Mouse (Mus musculus) kidney, postnatal 0 days (tissue): ENCODE data around the gene Sh3rf3. TPM values are rescaled to one million over a fixed set of nuclear protein-coding genes. Genes with fewer than 3 reads are reported as not detected.

ENCODE experiments used
- ATAC-seq: fragments of 200-750 bp; cut with Nextera tagmentation; replicated peaks from 2 replicates; pipeline ENCODE4 v1.8.0; 2017; ENCODE audit warnings: low read depth, moderate number of reproducible peaks, moderate TSS enrichment, moderate library complexity; ENCODE audit not compliant: low FRiP score
- DNase-seq: peaks from one replicate; pipeline ENCODE4 v3.0.0-alpha.2; 2016; ENCODE audit warnings: low spot score
- H3K27ac ChIP-seq: fragments of 300-500 bp; sonication (generic); 2 replicates; pipeline ENCODE4 v1.5.1; 2014; ENCODE audit warnings: mild to moderate bottlenecking
- H3K27me3 ChIP-seq: fragments of 300-500 bp; sonication (generic); 2 replicates; pipeline ENCODE4 v1.6.1; 2014; ENCODE audit warnings: low read length, mixed read lengths; ENCODE audit not compliant: insufficient read depth
- H3K36me3 ChIP-seq: fragments of 300-500 bp; sonication (generic); 2 replicates; pipeline ENCODE4 v1.6.1; 2014; ENCODE audit warnings: low read length, mixed read lengths; ENCODE audit not compliant: insufficient read depth
- H3K4me1 ChIP-seq: fragments of 300-500 bp; sonication (generic); replicated peaks from 2 replicates; pipeline ENCODE4 v1.6.1; 2014; ENCODE audit warnings: antibody characterized with exemption, low read length, mixed read lengths; ENCODE audit not compliant: insufficient read depth
- H3K4me2 ChIP-seq: fragments of 300-500 bp; sonication (generic); 2 replicates; pipeline ENCODE4 v1.6.1; 2014; ENCODE audit warnings: mild to moderate bottlenecking, low read length, moderate library complexity, mixed read lengths
- H3K4me3 ChIP-seq: fragments of 300-500 bp; sonication (generic); replicated peaks from 2 replicates; pipeline ENCODE4 v1.5.1; 2014; ENCODE audit warnings: low read depth, low read length
- H3K9ac ChIP-seq: fragments of 300-500 bp; sonication (generic); 2 replicates; pipeline ENCODE4 v1.6.1; 2014; ENCODE audit warnings: low read depth, low read length
- H3K9me3 ChIP-seq: fragments of 300-500 bp; sonication (generic); replicated peaks from 2 replicates; pipeline ENCODE4 v1.6.1; 2016; ENCODE audit warnings: low read length, inconsistent platforms, mixed read lengths
- CTCF ChIP-seq: IDR thresholded peaks from 2 replicates; pipeline ENCODE4 v1.5.1; 2016; ENCODE audit warnings: antibody characterized with exemption, low read depth, mild to moderate bottlenecking, moderate library complexity
- WGBS: fragments of 180-500 bp; shearing (Covaris S2); extraction: QIAGEN DNeasy Blood & Tissue Kit; methylation state at CpG from one replicate; pipeline ENCODE4 v1.1.7; 2014; 5-methylcytosine and 5-hydroxymethylcytosine counted together
- polyA plus RNA-seq: library from polyadenylated mRNA; unstranded; fragments of >200 nt; fragmentation: Nextera tagmentation; extraction: Ambion mirVana; gene quantifications from 2 replicates; pipeline ENCODE4 v1.2.1, GENCODE M21; 2015

The Sh3rf3 gene
- polyA plus RNA-seq, 1 experiment from 2014 or later, result 0.70 TPM

DNA sequence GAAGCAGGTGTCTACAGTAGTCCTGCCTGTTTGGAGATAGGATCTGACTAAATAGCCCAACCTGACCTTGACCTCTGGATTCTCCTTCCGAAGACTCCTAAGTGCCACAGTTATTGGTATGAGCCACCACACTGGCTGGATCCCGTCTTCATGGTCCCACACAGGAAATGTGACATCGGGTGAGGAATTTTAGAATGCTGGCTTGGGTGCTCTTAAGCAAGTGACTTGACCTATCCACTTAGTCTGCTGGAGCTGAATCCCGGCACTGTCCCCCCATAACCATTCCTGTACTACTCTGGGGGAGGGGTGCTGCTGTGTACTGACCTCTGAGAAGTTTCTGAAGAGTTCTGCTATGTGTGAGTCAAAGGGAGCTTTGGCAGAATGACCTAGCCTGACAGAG lies 65.5 kb downstream of the Sh3rf3 start:
- Histone ChIP-seq H3K36me3 (no peaks in the 10 kb centered on the region), H3K4me3 (no peak overlapping the region), H3K9me3 (no peaks in the 10 kb centered on the region), H3K27ac (no peak overlapping the region), H3K4me1 (no peaks in the 10 kb centered on the region), H3K27me3 (no peaks in the 10 kb centered on the region), H3K4me2 (no peak overlapping the region), H3K9ac (no peak overlapping the region)
- 90% methylated on average over 4 of the region's 4 CpGs for WGBS
- DNase-seq, result no peak
- no peak for ATAC-seq
- TF ChIP-seq CTCF, result no peak

DNA sequence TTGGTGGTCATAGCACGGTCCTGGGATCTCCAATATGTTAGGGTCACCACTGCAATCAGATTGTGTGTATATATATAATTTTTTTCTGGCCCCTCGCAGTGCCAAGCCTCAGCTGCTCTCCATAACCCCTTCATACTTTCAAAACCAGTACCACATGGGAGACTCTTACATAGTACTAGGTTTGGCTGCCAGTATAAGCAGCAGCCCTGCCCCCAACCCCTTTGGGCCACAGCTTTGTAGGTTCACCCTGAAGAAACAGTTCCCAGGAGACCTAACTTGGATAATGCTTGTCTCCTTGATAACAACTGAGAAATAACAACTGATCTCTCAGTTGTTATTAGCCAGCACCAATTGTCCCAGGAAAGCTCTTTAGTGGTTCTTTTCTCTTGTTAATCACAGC lies 69.6 kb downstream of the Sh3rf3 start:
- Histone ChIP-seq H3K36me3 (no peaks in the 10 kb centered on the region), H3K27ac (no peak overlapping the region), H3K9me3 (no peaks in the 10 kb centered on the region), H3K9ac (no peak overlapping the region), H3K4me3 (no peak overlapping the region), H3K27me3 (no peaks in the 10 kb centered on the region), H3K4me1 (no peaks in the 10 kb centered on the region), H3K4me2 (no peak overlapping the region)
- TF ChIP-seq CTCF, result no peak
- WGBS, result 82% methylated on average over 2 of the region's 2 CpGs
- ATAC-seq, result no peak
- no peak for DNase-seq

DNA sequence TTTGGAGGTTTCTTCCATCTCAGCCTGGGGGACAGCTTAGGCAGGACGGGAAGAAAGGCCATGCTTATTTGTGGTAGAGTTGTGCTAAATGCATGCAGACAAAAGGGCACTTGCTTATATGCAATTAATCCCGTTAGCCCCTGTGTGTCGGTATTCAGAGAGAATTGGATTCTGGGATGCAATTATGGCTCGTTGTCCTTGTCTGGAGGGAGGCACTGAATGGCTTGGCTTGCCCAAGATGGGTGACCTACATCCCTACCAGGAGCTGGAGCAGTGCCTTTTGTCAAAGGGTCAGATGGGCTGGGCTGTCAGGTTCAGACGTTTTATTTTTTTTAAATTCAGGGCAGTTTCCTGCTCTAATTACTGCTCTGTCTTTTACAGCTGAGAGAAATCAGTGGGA lies 72.2 kb downstream of the Sh3rf3 start:
- DNase-seq (no peak), ATAC-seq (no peak)
- Histone ChIP-seq H3K4me3 (no peak overlapping the region), H3K9me3 (no peaks in the 10 kb centered on the region), H3K4me1 (no peaks in the 10 kb centered on the region), H3K4me2 (no peak overlapping the region), H3K36me3 (no peaks in the 10 kb centered on the region), H3K27me3 (no peaks in the 10 kb centered on the region), H3K9ac (no peak overlapping the region), H3K27ac (no peak overlapping the region)
- TF ChIP-seq CTCF, result no peak
- WGBS, result 42% methylated on average over 5 of the region's 5 CpGs

DNA sequence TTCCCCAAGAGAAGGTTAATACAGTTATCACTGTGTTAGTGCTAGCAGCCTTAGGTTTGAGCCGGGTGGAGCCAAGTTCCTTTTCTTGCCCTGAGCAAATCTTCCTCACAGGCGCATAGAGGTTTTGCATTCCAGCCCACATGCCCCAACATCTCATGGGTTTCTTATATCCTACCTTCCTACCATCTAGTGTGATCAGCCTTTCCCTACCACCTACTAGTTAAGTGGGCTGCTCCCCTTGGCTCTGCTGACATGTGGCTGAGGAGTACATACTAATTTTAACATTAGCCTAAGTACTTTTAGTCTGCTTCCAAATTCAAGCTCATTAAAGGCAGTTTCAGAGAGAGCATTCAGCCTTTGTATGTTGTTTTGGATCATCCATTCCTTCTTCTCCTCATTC lies 72.7 kb downstream of the Sh3rf3 start:
- Histone ChIP-seq H3K27me3 (no peaks in the 10 kb centered on the region), H3K9me3 (no peaks in the 10 kb centered on the region), H3K4me3 (no peak overlapping the region), H3K27ac (no peak overlapping the region), H3K4me2 (no peak overlapping the region), H3K4me1 (no peaks in the 10 kb centered on the region), H3K36me3 (no peaks in the 10 kb centered on the region), H3K9ac (no peak overlapping the region)
- ATAC-seq (no peak), DNase-seq (no peak)
- 71% methylated on average over 2 of the region's 2 CpGs for WGBS
- TF ChIP-seq CTCF, result no peak

DNA sequence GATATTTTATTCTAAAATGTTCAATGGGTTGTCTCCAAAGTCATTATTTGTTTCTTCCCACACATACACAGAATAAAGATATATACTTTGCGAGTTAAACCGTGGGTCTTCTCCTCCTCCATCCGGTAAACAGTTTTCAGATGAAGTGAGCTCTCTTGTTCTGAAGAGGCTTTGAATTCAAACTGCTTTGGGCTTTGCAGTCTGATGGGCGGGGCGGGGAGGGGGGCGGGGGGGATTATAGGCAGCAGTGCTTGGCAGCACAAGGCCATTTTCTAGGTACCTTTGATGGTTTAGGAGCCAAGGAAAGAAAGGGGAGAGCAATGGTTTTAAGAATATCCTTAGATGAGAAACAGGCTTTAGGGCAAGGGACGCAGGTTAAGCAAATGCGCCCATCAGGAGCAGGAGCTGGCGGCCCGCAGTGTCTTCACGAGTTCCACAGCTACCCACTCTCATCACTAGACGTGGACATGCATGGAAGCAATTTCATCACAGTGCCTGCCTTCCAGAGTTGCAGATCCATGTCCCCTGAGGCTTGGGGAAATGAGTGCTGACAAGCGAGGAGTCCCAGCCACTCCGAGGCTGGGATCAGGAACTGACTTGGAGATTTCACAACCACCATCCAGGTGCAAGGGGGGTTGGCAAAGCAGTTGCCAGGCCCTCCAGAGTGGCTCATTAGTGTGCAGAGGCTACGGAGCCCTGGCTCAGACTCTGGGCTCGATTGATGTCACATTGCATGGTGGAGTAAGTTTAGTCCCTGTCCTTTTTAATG lies 77.7 kb downstream of the Sh3rf3 start:
- Histone ChIP-seq H3K9me3 (no peaks in the 10 kb centered on the region), H3K4me1 (no peaks in the 10 kb centered on the region), H3K27me3 (no peaks in the 10 kb centered on the region), H3K9ac (no peak overlapping the region), H3K36me3 (no peaks in the 10 kb centered on the region), H3K4me2 (no peak overlapping the region), H3K4me3 (no peak overlapping the region), H3K27ac (no peak overlapping the region)
- TF ChIP-seq CTCF, result no peak
- DNase-seq (no peak), ATAC-seq (no peak)
- 57% methylated on average over 16 of the region's 16 CpGs for WGBS

GRCm38 (mm10) chr10:58895431-58895830 lies 82.3 kb downstream of the Sh3rf3 start:
- H3K9ac ChIP-seq, result no peak overlapping the region
- no peak overlapping the region for H3K4me3 ChIP-seq
- no peaks in the 10 kb centered on the region for H3K36me3 ChIP-seq
- ATAC-seq (no peak), DNase-seq (no peak)
- no peak for TF ChIP-seq CTCF
- H3K4me1 ChIP-seq, result no peaks in the 10 kb centered on the region
- no peak overlapping the region for H3K4me2 ChIP-seq
- 81% methylated on average over 5 of the region's 5 CpGs for WGBS
- H3K9me3 ChIP-seq, result no peaks in the 10 kb centered on the region
- no peak overlapping the region for H3K27ac ChIP-seq
- H3K27me3 ChIP-seq, result no peaks in the 10 kb centered on the region
